Mouse (Mus musculus) cortical plate, adult 2 months (tissue): ENCODE results near the gene Fam160b1. TPM values are rescaled to one million over a fixed set of nuclear protein-coding genes. Genes with fewer than 3 reads are reported as not detected.
A peak's percentile ranks its signal among the peaks of the same experiment; 100 is the strongest.

Experiments used
- H3K27ac ChIP-seq: fragments of 200-500 bp; 2 replicates; pipeline ENCODE4 v1.5.1; 2012; ENCODE audit warnings: low read length, control low read depth, inconsistent platforms; ENCODE audit not compliant: insufficient read depth
- H3K4me1 ChIP-seq: fragments of 200-500 bp; 2 replicates; pipeline ENCODE4 v1.6.1; 2011; ENCODE audit warnings: low read length; ENCODE audit not compliant: control insufficient read depth, insufficient read depth
- H3K4me3 ChIP-seq: fragments of 200-500 bp; 2 replicates; pipeline ENCODE4 v1.5.1; 2011; ENCODE audit warnings: mild to moderate bottlenecking, low read length, control low read depth; ENCODE audit not compliant: insufficient read depth
- CTCF ChIP-seq: fragments of 200-500 bp; IDR thresholded peaks from 2 replicates; pipeline ENCODE4 v1.5.1; 2011; ENCODE audit warnings: mild to moderate bottlenecking, control low read depth, low read length; ENCODE audit not compliant: insufficient read depth; ENCODE audit errors: extremely low read depth
- POLR2A ChIP-seq: fragments of 200-500 bp; IDR thresholded peaks from 2 replicates; pipeline ENCODE4 v1.6.1; 2011; ENCODE audit warnings: mild to moderate bottlenecking, low read length, control low read depth; ENCODE audit not compliant: insufficient read depth; ENCODE audit errors: extremely low read depth
- polyA plus RNA-seq: library from polyadenylated mRNA; depleted of rRNA; stranded (reverse); fragments of >200 nt; gene quantifications from 2 replicates; pipeline ENCODE4 v1.2.3, GENCODE M21; 2012

Fam160b1 gene
- polyA plus RNA-seq, 1 experiment: 16.9 TPM

GRCm38 (mm10) chr19:57363538-57363937 lies 3.1 kb downstream of the Fam160b1 start:
- TF ChIP-seq POLR2A: no peak
- TF ChIP-seq CTCF: no peak
- peaks cover 15% of the 10 kb centered on the region for H3K4me1 ChIP-seq

GRCm38 (mm10) chr19:57364942-57365673 lies 4.6 kb downstream of the Fam160b1 start:
- Histone ChIP-seq H3K27ac (0 out of 2 replicates have a peak overlapping the region, but pooled peaks have one; percentile 27), H3K4me3 (no peak overlapping the region), H3K4me1 (peaks cover 13% of the 10 kb centered on the region)
- TF ChIP-seq POLR2A (no peak), CTCF (no peak)

More at GRCm38 (mm10) chr19:57363538-57363937, 3.1 kb downstream of the Fam160b1 start:
- Histone ChIP-seq H3K27ac (no peak overlapping the region), H3K4me3 (no peak overlapping the region; the same call in 1 of the 2 replicates)

GRCm38 (mm10) chr19:57366007-57366406 lies 5.5 kb downstream of the Fam160b1 start:
- Histone ChIP-seq H3K4me1 (peaks cover 13% of the 10 kb centered on the region), H3K27ac (no peak overlapping the region)
- TF ChIP-seq CTCF: no peak
- no peak for TF ChIP-seq POLR2A

GRCm38 (mm10) chr19:57366626-57367025 lies 6.1 kb downstream of the Fam160b1 start:
- Histone ChIP-seq H3K4me3 (no peak overlapping the region), H3K27ac (no peak overlapping the region), H3K4me1 (peaks cover 13% of the 10 kb centered on the region)
- TF ChIP-seq POLR2A (no peak), CTCF (no peak)

More at GRCm38 (mm10) chr19:57366007-57366406, 5.5 kb downstream of the Fam160b1 start:
- H3K4me3 ChIP-seq: no peak overlapping the region

GRCm38 (mm10) chr19:57367201-57367600 lies 6.7 kb downstream of the Fam160b1 start:
- no peak overlapping the region for H3K27ac ChIP-seq
- TF ChIP-seq POLR2A (no peak), CTCF (no peak)
- H3K4me1 ChIP-seq: peaks cover 13% of the 10 kb centered on the region
- H3K4me3 ChIP-seq: no peak overlapping the region

GRCm38 (mm10) chr19:57367849-57368387 lies 7.4 kb downstream of the Fam160b1 start:
- Histone ChIP-seq H3K27ac (peak overlapping the region; percentile 35; the same call in 1 of the 2 replicates), H3K4me3 (no peak overlapping the region), H3K4me1 (peaks cover 11% of the 10 kb centered on the region)
- TF ChIP-seq CTCF (no peak), POLR2A (no peak)

GRCm38 (mm10) chr19:57373276-57373811 lies 12.9 kb downstream of the Fam160b1 start:
- no peak overlapping the region for H3K4me3 ChIP-seq
- TF ChIP-seq POLR2A: no peak
- TF ChIP-seq CTCF: no peak
- H3K27ac ChIP-seq: no peak overlapping the region
- no peaks in the 10 kb centered on the region for H3K4me1 ChIP-seq

GRCm38 (mm10) chr19:57375161-57375560 lies 14.7 kb downstream of the Fam160b1 start:
- Histone ChIP-seq H3K4me1 (no peaks in the 10 kb centered on the region), H3K27ac (no peak overlapping the region), H3K4me3 (no peak overlapping the region)
- no peak for TF ChIP-seq CTCF
- TF ChIP-seq POLR2A: no peak

- Histone ChIP-seq H3K27ac (no peak overlapping the region), H3K4me3 (no peak overlapping the region), H3K4me1 (no peaks in the 10 kb centered on the region)
- TF ChIP-seq POLR2A (no peak), CTCF (no peak)
Observed at GRCm38 (mm10) chr19:57375746-57376145, 15.3 kb downstream of the Fam160b1 start.

- TF ChIP-seq CTCF: no peak
- no peak for TF ChIP-seq POLR2A
- Histone ChIP-seq H3K27ac (no peak overlapping the region), H3K4me1 (no peaks in the 10 kb centered on the region), H3K4me3 (no peak overlapping the region)
Observed at GRCm38 (mm10) chr19:57377043-57377703, 16.7 kb downstream of the Fam160b1 start.
